Mouse (Mus musculus): ENCODE data around the gene Apobec3. TPM values are rescaled to one million over a fixed set of nuclear protein-coding genes. Genes with fewer than 3 reads are reported as not detected.

Gene Apobec3
- polyA plus RNA-seq, 1 experiment: 10.8 TPM

GRCm38 (mm10) chr15:79917111-79917720 lies 25.8 kb downstream of the Apobec3 start:
- Histone ChIP-seq H3K27me3 (ENCODE audit: control insufficient read depth, insufficient read depth, low read length) (no peaks in the 10 kb centered on the region), H3K4me3 (ENCODE audit: control insufficient read depth, low read depth, low read length) (no peak overlapping the region), H3K36me3 (ENCODE audit: control insufficient read depth, insufficient read depth, low read length) (peaks cover under 1% of the 10 kb centered on the region; the same call in 1 of the 2 replicates), H3K4me1 (ENCODE audit: control insufficient read depth, insufficient read depth, low read length) (peaks cover 8% of the 10 kb centered on the region), H3K27ac (ENCODE audit: control insufficient read depth, insufficient read depth, low read depth, low read length) (no peak overlapping the region)
- no peak for TF ChIP-seq CTCF (IDR thresholded peaks at IDR 0.05; ENCODE audit: control insufficient read depth, insufficient read depth, insufficient replicate concordance, low read depth, low read length)
- TF ChIP-seq POLR2A (IDR thresholded peaks at IDR 0.05; ENCODE audit: control insufficient read depth, low read depth, low read length): no peak

- Histone ChIP-seq H3K27me3 (ENCODE audit: control insufficient read depth, insufficient read depth, low read length) (no peaks in the 10 kb centered on the region), H3K36me3 (ENCODE audit: control insufficient read depth, insufficient read depth, low read length) (peaks cover 1% of the 10 kb centered on the region; the same call in 1 of the 2 replicates), H3K27ac (ENCODE audit: control insufficient read depth, insufficient read depth, low read depth, low read length) (no peak overlapping the region), H3K4me1 (ENCODE audit: control insufficient read depth, insufficient read depth, low read length) (peaks cover 8% of the 10 kb centered on the region), H3K4me3 (ENCODE audit: control insufficient read depth, low read depth, low read length) (peak overlapping the region; percentile 1; the same call in 1 of the 2 replicates)
- TF ChIP-seq POLR2A (IDR thresholded peaks at IDR 0.05; ENCODE audit: control insufficient read depth, low read depth, low read length) (no peak), CTCF (IDR thresholded peaks at IDR 0.05; ENCODE audit: control insufficient read depth, insufficient read depth, insufficient replicate concordance, low read depth, low read length) (no peak)
Measured at GRCm38 (mm10) chr15:79918485-79918884, 27.0 kb downstream of the Apobec3 start.

- no peak overlapping the region for H3K4me3 ChIP-seq (ENCODE audit: control insufficient read depth, low read depth, low read length)
- peaks cover 1% of the 10 kb centered on the region; the same call in 1 of the 2 replicates for H3K36me3 ChIP-seq (ENCODE audit: control insufficient read depth, insufficient read depth, low read length)
- no peaks in the 10 kb centered on the region for H3K27me3 ChIP-seq (ENCODE audit: control insufficient read depth, insufficient read depth, low read length)
- no peak overlapping the region for H3K27ac ChIP-seq (ENCODE audit: control insufficient read depth, insufficient read depth, low read depth, low read length)
- H3K4me1 ChIP-seq (ENCODE audit: control insufficient read depth, insufficient read depth, low read length): peaks cover 8% of the 10 kb centered on the region
- no peak for TF ChIP-seq CTCF (IDR thresholded peaks at IDR 0.05; ENCODE audit: control insufficient read depth, insufficient read depth, insufficient replicate concordance, low read depth, low read length)
- TF ChIP-seq POLR2A (IDR thresholded peaks at IDR 0.05; ENCODE audit: control insufficient read depth, low read depth, low read length): no peak
Measured at GRCm38 (mm10) chr15:79919787-79920186, 28.3 kb downstream of the Apobec3 start.

GRCm38 (mm10) chr15:79926856-79927416 lies 35.5 kb downstream of the Apobec3 start:
- Histone ChIP-seq H3K36me3 (ENCODE audit: control insufficient read depth, insufficient read depth, low read length) (peaks cover 1% of the 10 kb centered on the region), H3K27ac (ENCODE audit: control insufficient read depth, insufficient read depth, low read depth, low read length) (peak overlapping the region; percentile 93), H3K4me1 (ENCODE audit: control insufficient read depth, insufficient read depth, low read length) (peaks cover 37% of the 10 kb centered on the region), H3K27me3 (ENCODE audit: control insufficient read depth, insufficient read depth, low read length) (no peaks in the 10 kb centered on the region), H3K4me3 (ENCODE audit: control insufficient read depth, low read depth, low read length) (peak overlapping the region; percentile 95)
- TF ChIP-seq CTCF (IDR thresholded peaks at IDR 0.05; ENCODE audit: control insufficient read depth, insufficient read depth, insufficient replicate concordance, low read depth, low read length) (no peak), POLR2A (IDR thresholded peaks at IDR 0.05; ENCODE audit: control insufficient read depth, low read depth, low read length) (0 out of 2 replicates have a peak, but pooled peaks have one; percentile 32)

- H3K36me3 ChIP-seq (ENCODE audit: control insufficient read depth, insufficient read depth, low read length): no peaks in the 10 kb centered on the region; the same call in 1 of the 2 replicates
- TF ChIP-seq CTCF (IDR thresholded peaks at IDR 0.05; ENCODE audit: control insufficient read depth, insufficient read depth, insufficient replicate concordance, low read depth, low read length) (no peak), POLR2A (IDR thresholded peaks at IDR 0.05; ENCODE audit: control insufficient read depth, low read depth, low read length) (peak; percentile 87)
- peak overlapping the region; percentile 95 for H3K4me3 ChIP-seq (ENCODE audit: control insufficient read depth, low read depth, low read length)
- peaks cover 41% of the 10 kb centered on the region for H3K4me1 ChIP-seq (ENCODE audit: control insufficient read depth, insufficient read depth, low read length)
- H3K27ac ChIP-seq (ENCODE audit: control insufficient read depth, insufficient read depth, low read depth, low read length): peak overlapping the region; percentile 93
- no peaks in the 10 kb centered on the region for H3K27me3 ChIP-seq (ENCODE audit: control insufficient read depth, insufficient read depth, low read length)
Measured at GRCm38 (mm10) chr15:79927637-79928122, 36.2 kb downstream of the Apobec3 start.

DNA sequence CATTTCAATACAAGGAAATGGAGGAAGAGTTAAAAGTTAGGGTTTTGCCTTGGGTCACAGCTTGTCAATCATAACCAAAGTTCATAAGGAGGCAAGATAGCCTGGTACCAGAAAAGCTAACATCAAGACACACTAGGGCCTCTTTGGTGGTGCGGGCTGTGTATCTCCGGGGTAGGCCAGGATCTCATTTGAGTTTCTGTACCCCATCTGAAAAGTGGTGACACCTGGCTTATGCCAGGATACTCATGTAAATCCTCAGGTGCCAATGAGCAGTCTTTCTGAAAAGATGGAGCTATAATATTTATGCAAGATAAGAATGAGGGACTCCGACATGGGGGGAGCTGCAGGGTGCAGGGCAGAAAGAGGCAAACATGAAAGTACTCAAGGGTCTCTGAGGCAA lies 36.9 kb downstream of the Apobec3 start:
- Histone ChIP-seq H3K4me1 (ENCODE audit: control insufficient read depth, insufficient read depth, low read length) (peaks cover 45% of the 10 kb centered on the region), H3K4me3 (ENCODE audit: control insufficient read depth, low read depth, low read length) (peak overlapping the region; percentile 95), H3K36me3 (ENCODE audit: control insufficient read depth, insufficient read depth, low read length) (no peaks in the 10 kb centered on the region; the same call in 1 of the 2 replicates), H3K27me3 (ENCODE audit: control insufficient read depth, insufficient read depth, low read length) (no peaks in the 10 kb centered on the region), H3K27ac (ENCODE audit: control insufficient read depth, insufficient read depth, low read depth, low read length) (peak overlapping the region; percentile 93)
- TF ChIP-seq CTCF (IDR thresholded peaks at IDR 0.05; ENCODE audit: control insufficient read depth, insufficient read depth, insufficient replicate concordance, low read depth, low read length) (no peak), POLR2A (IDR thresholded peaks at IDR 0.05; ENCODE audit: control insufficient read depth, low read depth, low read length) (no peak)

GRCm38 (mm10) chr15:79928736-79929135 lies 37.3 kb downstream of the Apobec3 start:
- Histone ChIP-seq H3K36me3 (ENCODE audit: control insufficient read depth, insufficient read depth, low read length) (no peaks in the 10 kb centered on the region; the same call in 1 of the 2 replicates), H3K4me3 (ENCODE audit: control insufficient read depth, low read depth, low read length) (peak overlapping the region; percentile 95), H3K27ac (ENCODE audit: control insufficient read depth, insufficient read depth, low read depth, low read length) (peak overlapping the region; percentile 93), H3K4me1 (ENCODE audit: control insufficient read depth, insufficient read depth, low read length) (peaks cover 49% of the 10 kb centered on the region), H3K27me3 (ENCODE audit: control insufficient read depth, insufficient read depth, low read length) (no peaks in the 10 kb centered on the region)
- no peak for TF ChIP-seq CTCF (IDR thresholded peaks at IDR 0.05; ENCODE audit: control insufficient read depth, insufficient read depth, insufficient replicate concordance, low read depth, low read length)
- TF ChIP-seq POLR2A (IDR thresholded peaks at IDR 0.05; ENCODE audit: control insufficient read depth, low read depth, low read length): peak; percentile 29; the same call in 1 of the 2 replicates
